Mouse (Mus musculus) 3T3-L1 (cell line): ENCODE measurements at regions not wholly inside any gene's neighbourhood (a gene's known extent, or its start where the extent isn't known, plus 50 kb on each side); places are given as distances from the start of the nearest gene placed in this dataset.

Experiments
- DNase-seq: peaks from one replicate; pipeline ENCODE4 v3.0.0-alpha.2; 2015; ENCODE audit warnings: low read depth, low spot score

DNA sequence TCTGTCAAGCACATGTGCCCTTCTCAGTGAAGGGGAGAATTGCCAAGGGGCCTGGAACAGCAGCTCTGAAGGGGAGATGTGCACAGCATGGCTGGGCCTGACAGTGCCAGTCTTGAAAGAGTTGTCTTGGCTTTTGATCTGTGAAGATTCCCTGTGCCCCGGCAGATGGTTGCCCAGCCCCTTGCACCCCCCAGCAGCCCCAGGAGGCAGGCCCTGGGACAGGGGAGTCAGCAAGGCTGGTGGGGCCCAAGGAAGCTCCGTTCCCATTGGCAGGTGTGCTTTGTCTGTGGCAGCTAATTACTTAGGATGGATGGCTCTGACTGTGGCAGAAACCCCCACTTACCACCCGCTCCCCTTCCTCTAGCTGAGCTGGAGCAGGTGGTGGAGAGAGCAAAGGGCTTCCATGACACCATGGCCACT lies 58.6 kb downstream of the Tspan17 start:
- no peak for DNase-seq

DNA sequence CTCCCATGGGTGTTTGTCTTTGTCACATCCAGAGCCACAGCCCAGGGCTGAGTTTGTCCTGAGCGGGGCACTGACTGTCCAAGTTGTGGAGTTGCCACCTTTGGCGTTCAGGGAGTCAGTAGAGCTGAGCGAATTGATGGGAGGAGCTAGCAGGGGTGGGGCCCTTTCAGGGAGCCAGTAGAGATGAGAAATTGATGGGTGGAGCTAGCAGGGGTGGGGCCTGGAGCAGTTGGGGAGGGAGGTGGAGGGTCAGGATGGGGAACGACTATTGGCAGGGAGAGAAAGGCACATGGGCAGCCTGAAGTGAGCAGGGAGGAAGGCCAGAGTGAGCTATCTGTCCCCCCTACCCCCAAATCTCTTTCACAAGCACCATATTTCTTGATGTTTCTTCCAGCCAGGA lies 62.0 kb downstream of the Tspan17 start:
- DNase-seq = no peak

DNA sequence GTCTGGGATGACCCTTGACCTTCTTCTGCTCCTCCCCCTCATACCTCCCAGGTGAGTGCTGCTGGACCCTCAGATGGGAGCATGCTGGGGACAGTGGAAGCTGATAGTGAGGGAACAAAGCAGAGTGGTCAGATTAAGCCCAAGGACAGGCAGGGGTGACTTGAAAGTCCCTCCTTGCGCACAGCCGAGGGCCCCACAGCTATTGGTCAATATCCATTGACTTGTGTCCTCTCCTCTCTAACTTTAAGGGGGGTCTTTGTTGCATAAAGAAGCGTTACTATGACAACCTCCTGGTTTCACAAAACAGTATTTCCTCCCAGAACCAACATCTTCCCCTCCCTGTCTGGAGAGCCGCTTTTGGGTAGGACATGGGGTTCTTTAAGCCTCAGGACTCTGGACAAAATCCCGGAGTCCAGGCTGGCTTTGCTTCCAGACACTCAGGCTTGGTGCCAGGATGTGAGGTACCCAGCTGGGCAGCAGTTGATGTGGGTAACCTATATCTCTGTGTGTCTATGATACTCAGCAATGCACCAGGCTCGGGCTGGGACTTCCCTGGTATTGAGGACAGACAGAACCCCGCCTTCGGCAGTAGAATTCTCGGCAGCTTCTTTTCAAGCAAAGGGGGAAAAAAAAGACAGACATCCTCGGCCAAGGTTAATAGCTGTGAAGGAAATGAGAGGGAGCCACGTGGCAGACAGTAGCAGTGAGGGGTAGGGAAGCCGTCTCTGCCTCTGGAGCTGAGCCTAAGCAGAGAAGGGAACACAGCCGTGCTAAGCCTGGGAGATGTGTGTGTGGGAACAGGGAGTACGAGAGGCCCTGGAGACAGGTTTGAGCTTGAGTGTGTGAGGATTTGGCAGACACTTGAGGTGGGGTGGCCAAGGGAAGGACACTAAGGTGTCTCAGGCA lies 66.4 kb downstream of the Tspan17 start:
- DNase-seq = no peak

DNA sequence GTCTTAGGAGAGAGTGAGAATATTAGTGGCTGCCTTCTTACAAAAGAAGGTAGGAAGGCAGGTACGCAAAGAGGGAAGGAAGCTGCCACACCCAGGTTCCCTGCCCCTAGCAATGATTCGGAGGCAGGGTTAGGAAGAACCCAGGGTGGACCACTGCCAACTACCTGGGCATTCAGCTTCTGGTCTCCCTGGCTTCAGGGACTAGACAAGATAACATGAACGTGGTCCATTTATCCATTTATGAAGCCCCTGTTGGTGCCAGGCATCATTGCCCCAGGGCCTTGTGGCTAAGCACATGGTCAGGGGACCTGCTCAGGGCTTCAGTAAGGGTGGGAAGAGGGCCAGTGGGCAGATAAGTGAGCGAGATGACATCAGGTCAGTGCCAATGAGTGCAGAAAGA lies 73.8 kb downstream of the Tspan17 start:
- DNase-seq = no peak

DNA sequence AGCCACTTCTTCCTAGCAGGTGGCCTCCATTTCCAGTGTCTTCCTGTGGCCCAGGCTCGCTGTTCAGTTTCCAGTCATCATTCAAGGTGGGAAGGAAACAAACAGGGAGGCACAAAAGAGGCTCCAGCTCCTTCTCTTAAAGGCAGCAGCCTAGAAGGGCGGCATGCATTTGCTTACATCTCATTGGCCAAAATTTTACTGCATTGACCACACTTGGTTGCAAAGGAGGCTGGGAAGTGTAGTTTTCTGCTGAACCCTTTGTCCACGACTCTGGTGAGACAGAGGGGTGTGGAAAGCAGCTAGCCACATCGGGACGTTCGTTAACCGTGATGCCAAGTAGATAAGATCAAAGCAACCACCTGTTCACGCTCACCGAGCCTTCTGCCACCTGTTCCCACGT lies 74.9 kb downstream of the Tspan17 start:
- no peak for DNase-seq

DNA sequence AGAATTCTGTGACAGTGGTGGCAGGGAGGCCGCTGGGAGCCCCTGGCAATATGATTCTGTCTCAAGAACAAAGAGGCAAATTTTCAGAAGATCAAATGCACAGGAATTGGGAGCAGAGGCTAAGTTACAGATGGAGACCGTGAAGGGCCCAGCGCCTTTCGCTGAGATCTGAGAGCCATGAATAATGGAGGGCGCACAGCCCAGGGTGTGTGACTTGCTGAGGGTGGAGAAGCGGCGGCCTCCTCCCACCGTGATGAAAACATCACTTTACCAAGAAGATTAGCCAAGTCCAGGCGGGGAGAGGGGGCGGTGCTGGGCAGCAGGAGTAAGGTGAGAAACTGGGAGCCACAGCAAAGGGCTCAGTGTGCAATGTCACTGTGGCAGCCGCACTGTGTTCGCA lies 77.2 kb upstream of the Unc5a start:
- no peak for DNase-seq

DNA sequence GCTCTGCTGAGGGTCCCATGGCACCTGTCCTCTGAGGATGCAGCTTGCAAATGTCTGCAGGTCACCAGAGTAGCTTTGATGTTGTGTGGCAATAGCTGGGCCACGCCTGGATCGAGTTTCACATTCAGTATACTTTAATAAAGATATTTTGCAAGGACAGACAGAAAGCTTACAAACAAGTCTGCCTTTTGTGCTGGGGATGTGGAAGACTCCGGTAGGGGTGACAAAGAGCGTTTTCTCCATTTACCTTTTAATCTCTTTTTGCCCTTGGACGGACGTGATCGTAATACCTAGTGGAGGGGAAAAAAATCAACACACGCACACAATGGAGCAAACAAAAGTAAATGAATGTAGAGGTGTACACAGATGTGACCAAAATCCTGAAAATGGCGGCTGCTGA lies 75.3 kb upstream of the Unc5a start:
- no peak for DNase-seq

DNA sequence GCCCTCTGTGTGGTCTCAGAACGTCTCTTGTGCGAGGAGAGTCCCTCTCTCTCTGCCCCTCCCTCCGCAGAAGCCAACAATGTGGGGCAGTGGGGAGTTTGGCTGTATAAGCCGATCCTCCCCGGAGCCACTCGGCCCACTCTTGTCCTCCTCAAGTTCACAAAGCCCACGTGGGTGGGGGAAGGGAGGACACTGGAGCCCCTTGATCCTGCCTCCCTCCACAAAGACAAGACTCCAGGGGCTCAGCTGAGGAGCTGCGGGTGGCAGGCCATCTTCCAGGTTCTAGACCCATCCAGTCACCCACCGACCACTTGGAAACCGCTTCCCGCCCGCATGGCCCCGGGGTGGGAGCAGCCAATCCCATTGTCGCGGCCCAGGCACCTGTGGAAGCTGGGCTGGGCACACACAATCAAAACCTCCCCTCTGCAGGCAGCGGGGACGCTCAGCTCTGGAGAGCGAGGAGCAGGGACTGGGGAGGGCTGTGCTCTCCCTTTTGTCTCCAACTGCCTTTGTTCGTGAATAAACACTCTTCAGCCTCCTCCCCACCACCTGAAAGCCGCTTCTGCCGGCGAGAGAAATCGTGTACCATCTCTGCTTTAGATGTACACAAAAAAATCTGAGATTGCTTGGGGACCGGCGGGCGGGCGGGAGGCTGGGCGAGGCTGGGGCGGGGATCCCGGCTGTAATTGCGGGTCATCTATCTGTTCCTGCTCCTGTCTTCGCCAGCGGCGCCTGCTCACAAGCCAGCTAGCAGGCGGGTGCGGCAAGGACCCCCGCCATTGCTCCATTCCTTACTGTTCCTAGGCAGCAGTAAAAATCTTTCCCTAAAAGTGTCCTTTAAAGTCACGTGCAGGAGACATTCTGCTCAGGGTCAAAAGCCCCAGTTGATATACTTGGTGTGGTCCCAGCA lies 74.7 kb upstream of the Unc5a start:
- DNase-seq = no peak

DNA sequence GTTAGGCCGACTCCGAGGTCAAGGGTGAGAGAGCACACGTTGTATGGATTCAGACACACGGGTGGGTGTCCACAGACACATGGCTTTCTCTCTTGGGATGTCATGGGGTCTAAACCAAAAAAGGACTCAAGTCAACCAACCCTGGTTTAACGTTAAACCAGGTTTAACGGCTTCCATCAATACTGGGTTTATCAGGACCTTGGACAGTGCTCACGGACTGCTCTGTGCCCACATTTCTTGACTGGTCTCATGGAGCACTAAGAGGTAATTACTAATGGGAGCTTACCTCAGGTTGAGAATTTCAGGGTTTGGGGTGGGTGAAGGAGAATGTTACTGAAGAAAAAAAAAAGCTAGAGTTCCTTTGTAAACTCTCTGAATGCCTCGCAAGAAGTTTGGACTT lies 72.7 kb upstream of the Unc5a start:
- peak; percentile 54 for DNase-seq

DNA sequence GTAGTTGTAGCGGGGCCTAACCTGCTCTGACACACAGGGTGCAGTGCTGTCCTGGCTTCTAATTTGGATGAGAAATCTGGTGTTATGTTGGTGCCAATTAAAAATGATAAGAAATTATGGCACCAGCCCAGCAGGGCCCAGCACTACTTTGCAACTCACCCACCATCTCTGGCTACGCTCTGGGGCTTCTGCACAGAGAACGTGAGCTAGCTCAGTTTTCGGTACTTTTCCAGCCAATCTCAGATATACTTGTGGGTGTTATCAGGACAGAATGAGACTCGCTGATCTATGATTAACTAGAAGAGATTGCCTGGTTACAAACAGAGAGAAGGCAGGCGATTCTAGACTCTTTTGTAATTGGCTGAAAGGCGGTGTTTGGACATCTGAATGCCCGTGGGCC lies 71.6 kb upstream of the Unc5a start:
- no peak for DNase-seq

DNA sequence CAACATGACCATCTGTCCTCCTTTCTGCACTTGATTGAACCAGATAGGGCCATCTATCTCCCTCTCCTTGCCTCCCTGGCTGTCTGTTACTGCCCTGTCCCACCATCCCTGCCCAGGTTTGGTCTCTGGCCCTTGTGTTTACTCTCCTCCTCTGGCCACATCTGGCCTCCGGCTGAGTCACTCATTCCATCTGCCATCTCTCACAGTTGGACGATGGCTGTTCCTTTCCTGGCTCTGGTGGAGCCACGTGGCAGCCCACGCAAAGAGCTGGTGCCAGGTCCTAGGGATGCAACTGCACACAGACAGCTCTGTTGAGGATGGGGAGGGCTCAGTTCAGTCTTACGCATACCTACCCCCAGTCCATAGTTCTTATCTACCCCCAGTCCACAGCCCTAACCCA lies 69.9 kb upstream of the Unc5a start:
- peak; percentile 57 for DNase-seq

DNA sequence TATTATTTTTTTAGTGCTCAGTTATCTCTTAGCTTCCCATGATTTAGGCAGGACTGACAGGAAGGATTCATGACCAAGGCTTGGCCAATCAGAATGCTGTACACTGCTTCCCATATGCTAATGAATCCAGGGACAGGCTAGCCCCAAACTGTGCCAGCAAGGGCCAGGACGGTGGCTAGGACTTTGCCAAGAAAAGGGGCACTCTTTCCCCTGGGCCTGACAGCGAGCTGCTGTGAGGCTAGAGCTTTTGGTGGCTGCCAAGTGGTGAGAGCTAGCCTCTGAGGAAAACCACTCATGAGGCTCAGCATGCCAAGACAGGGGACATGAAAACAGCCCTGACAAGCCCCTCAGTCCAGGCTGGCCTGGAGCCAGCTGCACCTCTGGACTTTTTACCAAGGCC lies 69.0 kb upstream of the Unc5a start:
- no peak for DNase-seq

DNA sequence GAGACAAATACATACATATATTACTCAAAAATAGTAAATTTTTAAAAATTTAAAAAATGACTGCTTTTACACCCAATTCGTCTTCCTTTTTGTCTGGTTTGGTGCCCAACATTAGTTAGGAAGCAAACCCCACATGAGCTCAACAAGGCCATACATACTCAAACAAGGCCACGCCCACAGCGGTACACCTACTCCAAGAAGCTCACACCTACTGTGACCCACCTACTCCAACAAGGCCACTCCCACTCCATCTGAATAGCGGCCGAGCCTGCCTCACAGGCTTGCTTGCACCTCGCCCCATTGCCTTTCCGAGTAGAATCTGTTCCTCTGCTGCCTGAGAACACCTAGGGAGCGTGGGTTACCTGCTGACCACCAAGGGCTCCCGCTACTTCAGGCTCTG lies 66.4 kb upstream of the Unc5a start:
- no peak for DNase-seq

DNA sequence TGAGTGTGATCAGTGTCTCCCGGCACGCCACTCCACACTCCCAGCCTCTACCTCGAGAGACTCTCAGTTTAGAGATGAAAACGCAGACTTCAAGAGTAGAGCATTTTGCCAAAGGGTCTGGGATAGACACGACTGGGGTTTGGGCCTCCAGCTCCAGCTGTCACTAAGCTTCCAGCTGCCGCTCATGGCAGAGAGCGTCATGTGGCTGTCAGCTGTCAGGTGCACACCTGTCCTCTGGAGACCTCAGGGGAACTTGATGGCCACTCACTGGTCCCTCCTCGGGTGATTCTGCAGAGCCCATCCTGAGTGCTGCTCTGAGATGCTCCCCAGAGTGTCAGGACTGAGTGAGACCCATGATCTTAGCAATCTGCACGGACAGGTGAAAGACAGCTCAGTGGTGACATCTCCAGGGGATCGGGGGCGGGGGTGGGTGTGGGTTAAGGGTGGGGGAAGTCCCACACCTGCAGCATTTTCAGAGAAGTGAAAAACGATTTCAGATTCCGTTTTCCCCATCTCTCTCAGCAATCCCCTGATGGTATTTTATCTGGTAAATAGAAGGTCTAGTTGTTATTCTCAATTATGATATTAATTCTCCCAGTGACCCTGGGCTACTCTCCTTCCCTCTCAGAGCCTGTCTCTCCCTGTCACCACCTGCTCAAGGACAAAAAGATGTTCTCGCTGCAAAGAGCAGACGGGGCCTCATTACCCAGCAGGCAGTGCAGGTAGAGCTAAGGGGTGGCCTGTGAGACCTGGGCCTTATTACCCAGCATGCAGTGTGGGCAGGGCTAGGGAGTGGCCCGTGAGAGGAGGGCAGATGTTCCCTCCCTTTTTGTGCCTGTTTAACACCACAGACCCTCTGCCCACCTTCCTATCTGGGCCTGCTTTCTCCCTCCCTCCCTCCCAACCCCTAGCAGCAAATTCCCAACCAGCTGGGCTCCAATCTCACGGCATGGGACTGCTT lies 65.2 kb upstream of the Unc5a start:
- no peak for DNase-seq

DNA sequence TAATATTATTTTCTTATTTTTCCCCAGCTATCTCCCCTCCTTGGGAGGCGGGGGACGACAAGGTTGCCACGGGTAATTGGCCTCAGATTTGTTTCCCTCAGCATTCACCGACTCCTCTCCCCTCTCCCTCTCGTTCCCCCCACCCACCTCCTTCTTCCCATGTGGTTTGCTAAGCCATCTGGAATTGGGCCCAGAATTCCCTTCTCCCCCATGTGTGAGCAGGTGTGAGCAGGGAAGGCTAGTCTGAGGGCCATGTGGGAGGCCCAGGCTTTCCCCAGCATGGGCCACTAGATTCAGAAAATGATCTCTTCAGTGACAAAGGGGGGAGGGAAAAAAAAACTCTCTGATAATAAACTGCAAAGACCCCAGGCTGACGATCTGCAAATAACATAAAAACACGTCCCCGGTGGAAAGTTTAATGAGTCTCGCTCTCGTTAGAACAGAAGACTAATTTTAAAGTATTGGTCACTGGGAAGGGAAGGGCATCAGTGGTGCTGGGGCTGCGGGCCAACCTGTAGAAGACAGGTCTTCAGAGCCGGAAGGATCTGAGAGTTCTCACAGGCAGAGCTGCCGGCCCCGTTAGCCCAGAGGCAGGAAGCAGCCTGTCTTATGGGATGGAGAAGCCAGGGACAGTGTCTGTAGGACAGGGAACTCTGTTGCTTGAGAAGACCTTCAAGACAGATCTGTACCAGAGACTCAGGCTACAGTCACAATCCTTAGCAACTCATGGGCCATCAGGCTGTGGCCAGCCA lies 64.3 kb upstream of the Unc5a start:
- DNase-seq = no peak

DNA sequence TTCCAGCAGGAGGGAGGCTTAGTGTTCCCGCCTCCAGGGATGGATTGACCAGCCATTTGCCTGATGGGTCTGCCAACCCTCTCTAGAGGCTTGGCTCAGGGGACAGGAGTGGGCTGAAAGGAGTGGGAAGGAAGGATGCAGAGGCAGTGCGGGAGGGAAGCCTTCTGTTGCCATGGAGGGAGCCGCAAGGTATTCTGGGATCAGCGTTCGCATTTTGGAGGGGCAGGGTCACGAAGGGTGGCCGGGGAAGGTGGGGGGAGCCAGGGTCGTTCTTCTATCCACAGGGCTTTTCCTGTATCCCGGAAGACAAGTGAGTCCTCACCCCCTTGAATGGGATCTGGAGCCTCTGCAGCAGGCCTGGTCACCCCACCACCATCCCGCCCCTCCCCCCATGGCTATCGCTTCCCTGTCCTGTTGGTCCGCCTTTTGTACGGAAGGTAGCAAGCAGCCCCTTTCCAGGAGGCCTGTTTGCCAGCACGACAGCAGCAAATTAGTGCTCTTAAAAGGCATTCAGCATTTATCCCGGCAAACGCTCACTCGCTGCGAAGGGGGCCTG lies 61.8 kb upstream of the Unc5a start:
- DNase-seq = no peak

DNA sequence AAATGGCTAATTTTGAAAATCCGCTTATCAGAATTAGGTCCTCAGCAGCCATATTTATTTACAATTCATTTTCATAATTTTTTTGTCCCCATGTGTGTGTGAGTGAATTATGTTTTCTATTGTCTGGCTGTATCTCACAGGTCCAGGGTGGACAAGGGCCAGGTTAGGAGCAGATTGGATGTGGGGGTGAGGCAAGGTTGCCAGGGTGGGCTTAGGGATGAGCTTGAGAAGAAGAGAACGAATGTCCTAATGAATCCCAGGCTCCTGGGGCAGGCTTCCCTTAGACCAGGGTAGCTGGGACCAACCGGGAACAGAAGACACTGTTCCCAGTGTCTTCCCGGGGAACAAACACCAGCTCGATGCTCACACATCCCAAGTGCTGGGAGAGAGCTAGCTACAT lies 61.2 kb upstream of the Unc5a start:
- no peak for DNase-seq

DNA sequence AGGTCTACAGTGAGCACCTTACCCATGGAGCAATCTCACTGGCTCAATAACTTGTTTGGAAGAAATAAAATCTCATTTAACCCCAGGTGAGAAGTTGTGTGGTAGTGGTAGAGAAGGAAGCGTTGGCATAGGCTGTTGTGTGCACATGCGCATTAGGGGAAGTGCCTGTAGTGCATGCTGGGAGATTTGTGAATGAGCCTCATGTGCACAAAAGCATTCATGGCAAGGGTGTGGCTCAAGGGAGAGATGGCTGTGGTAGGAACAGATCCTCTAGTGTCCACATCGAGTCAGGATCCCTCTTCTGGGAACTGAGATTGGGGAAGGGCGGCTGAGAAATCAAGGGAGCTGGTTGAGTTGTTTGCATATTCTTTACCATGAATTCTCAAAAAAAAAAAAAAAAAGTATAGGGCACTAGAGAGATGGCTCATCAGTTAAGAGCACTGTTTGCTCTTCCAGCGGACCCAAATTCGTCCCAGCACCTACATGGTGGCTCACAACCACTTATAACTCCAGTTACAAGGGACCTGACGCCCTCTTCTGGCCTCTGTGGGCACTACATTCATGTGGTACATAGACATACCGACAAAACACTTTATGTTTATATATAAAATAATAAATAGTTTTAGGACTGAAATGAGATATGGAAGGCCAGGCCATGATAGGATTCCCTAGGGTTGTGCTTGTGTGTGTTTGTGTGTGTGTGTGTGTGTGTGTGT lies 59.4 kb upstream of the Unc5a start:
- DNase-seq = peak; percentile 30

DNA sequence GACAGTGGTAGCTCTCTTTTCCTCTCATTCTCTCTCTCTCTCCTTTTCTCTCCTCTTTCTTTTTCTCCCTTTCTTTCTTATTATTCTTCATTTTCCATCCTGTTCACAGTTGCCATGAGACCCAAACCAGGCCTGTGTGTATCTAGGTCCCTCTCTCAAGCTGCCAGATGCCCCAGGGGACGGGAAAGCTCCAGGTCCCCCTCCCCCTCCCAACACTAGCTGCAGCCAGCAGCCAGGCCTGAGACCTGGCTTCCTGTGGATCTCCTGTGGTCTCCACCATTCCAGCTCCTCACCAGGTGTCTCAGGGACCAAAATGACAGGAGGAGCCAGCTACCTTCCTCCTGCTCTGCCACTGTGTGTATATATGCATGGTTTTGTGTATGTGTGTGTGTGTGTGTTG lies 56.6 kb upstream of the Unc5a start:
- no peak for DNase-seq

DNA sequence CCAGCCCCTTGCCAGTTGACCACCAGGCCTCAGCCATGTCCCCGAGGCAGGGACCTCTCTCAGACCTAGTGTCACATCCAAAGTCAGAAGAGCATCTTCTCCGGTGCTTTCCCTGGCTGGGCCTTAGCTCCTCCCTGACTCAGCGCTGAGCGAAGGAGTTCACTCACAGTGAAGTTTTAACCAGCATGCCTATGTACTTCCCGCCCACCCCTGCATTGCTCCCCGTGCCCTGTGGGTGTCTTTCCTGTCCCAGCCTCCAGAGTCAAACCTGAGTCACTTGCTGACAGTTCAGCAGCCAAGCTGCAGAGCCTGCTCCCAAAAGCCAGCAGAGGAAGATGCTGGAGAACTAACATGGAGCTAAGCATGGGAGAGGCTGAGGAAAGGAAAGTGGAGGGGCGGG lies 55.6 kb upstream of the Unc5a start:
- DNase-seq = peak; percentile 4
